Mouse (Mus musculus) bone marrow macrophage, adult 2 months (primary cell): ENCODE data around the gene Lcn6.

Experiments
- CTCF ChIP-seq: IDR thresholded peaks from 2 replicates; pipeline ENCODE4 v1.5.1; 2012; ENCODE audit warnings: low read depth, mild to moderate bottlenecking, low read length, moderate library complexity
- POLR2A ChIP-seq: IDR thresholded peaks from 2 replicates; pipeline ENCODE4 v1.6.1; 2012; ENCODE audit warnings: mild to moderate bottlenecking, low read depth, low read length, borderline replicate concordance

GRCm38 (mm10) chr2:25633616-25634015 lies 43.0 kb upstream of the Lcn6 start:
- TF ChIP-seq CTCF (no peak), POLR2A (no peak)
